Mouse (Mus musculus) embryo, embryonic 10 days (tissue): ENCODE results near the gene Ntng2.

Experiments
- DNase-seq: peaks from one replicate; pipeline ENCODE4 v3.0.0-alpha.2; 2015; ENCODE audit warnings: low spot score

The Ntng2 gene

DNA sequence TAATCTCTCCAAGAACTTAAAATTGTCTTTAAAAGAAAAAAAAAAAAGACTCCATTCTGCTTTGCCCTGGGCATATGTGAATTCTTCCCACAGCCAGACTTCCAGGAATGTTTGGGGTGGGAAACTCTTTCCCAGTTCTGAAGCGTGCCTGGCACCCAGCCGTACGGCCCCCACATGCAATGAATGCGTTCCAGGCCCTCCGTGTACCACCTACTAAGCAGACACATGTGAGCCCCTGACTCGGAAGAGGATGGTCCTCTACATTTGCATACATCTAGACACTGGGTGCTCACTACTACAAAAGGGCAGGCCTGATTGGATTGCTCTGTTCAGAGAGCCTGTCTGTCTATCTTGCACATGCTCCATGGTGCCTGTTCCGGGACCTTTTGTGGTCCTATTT lies 17.0 kb downstream of the Ntng2 start:
- no peak for DNase-seq

GRCm38 (mm10) chr2:29235026-29235425 lies 17.8 kb downstream of the Ntng2 start:
- DNase-seq: no peak

- DNase-seq: no peak
Observed at GRCm38 (mm10) chr2:29234002-29234401, 18.8 kb downstream of the Ntng2 start.

GRCm38 (mm10) chr2:29230191-29230835 lies 22.5 kb downstream of the Ntng2 start:
- DNase-seq: no peak

- DNase-seq: no peak
Observed at GRCm38 (mm10) chr2:29226671-29227070, 26.1 kb downstream of the Ntng2 start.

DNA sequence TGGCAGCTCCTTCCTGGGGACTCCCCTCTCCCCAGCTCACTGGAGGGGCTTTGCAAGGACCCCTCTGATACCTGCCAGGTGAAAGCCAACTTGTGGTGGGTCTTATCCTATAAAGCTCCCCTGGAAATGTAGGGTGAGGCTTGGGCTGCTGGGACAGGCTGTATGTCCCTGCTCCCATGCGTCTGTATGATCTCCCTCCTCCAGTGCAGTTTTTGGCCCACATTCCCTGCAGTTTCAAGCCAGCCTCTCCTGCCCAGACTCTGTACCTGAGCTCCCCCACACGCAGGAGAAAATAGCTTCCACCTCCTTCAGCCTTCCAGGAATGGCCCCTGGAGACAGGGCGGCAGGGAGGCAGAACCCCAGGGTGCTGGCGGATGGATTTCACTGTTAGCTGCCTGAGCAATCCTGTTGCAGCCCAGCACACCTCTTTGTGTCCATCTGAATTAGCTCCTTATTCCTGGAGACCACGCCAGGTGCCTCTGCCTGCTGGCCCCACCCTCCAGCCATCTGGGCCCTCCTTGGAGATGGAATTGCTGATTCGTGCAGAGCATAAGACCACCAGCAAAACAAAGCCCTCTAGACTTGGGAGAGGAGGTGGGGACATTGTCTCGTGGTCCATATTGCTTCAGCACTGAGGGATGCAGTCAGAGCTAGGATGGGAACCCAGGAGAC lies 29.1 kb downstream of the Ntng2 start:
- DNase-seq: no peak

- peak; percentile 78 for DNase-seq
Observed at GRCm38 (mm10) chr2:29222302-29222701, 30.5 kb downstream of the Ntng2 start.

GRCm38 (mm10) chr2:29218831-29219230 lies 34.0 kb downstream of the Ntng2 start:
- no peak for DNase-seq

- DNase-seq: no peak
Observed at GRCm38 (mm10) chr2:29217897-29218296, 34.9 kb downstream of the Ntng2 start.

DNA sequence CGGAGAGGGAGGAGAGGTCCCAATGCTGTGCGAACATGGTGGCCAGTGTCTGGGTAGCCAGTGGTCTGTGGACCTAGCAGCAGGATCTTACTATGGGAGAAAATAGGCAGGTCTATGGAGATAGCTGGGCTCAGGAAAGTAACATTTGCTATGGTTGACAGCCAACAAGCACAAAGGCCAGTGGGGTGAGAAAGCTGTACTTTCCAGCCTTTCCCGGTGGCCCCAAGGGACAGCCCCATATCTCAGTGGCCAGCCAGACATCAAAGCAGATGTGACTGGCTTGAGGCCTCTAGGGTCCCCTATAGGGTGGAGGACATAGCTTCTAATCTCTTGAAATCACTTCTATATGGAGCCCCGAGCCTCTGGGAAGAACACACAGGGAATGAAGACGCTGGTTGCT lies 35.8 kb downstream of the Ntng2 start:
- DNase-seq: no peak

GRCm38 (mm10) chr2:29216286-29217012 lies 36.4 kb downstream of the Ntng2 start:
- peak; percentile 66 for DNase-seq

DNA sequence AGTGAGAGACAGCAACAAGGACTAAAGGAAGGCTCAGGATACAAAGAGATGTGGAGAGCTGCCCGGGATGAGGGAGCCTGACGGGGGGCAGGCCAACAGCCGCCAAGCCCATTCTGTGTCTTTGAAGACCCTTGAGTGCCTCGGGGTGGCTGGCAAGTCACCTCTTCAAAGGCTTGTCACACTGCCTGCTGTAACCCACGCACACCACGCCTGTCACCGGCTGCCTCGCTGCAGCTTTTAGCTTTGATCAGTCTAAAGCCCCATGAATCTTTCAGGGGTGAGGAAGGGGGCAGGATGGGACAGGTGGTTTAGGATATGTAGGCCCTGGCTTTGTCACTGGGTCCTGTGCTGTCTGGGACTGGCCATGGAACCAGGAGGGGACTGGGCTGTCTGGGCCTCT lies 46.6 kb downstream of the Ntng2 start:
- DNase-seq: no peak

DNA sequence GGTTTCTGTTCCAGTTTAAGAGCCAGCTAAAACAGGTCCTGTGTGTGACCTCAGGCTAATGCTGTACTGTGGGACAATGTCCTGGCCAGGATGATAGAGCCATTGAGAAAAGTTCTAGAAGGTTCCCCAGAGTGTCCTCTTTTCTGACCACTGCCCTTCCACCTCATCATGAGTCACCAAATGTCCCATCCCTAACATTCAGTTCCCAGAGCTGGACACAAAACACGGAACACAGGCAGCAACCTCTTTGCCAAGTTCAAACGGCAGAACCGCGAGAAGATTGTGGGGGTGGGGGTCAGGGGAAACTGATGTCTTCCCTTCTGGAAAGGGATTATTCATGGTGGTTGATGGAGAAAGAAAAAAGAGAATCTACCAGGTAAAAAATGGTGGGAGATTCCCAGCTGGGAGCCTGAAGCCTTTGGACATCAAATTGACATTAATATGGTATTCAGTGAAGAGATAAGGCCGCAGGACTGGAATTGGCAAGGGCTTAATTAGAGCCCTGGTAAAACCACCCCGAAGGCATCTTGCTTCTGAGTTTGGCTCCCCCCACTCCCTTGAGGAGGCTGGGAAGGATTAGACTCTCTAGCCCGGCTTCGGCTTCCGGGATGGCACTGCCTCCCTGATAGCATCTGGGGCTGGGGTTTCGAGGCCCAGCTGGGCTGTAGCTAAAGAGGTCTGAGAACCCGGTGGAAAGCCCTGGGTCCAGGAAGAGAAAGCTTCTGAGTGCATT lies 51.4 kb downstream of the Ntng2 start:
- no peak for DNase-seq

GRCm38 (mm10) chr2:29199909-29200308 lies 52.9 kb downstream of the Ntng2 start:
- peak; percentile 64 for DNase-seq

DNA sequence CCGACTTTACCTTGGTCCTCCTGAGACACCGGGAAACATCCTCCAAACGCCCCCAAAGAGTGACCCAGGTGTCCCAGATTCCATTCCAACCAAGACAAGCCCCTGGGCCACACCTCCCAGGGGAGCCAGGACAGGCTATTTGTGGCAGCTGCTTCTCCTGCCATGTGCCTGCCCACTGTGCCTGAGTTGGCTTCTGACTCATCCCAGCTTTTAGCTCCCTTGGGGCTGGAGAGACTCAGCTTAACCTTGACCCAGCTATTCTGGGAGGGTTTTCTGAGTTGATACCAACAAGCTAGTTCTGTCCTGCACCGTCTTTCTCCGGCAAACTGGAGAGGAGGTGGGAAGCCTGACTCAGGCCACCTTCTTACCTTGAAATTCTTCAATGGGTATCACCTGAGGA lies 54.4 kb downstream of the Ntng2 start:
- DNase-seq: no peak

DNA sequence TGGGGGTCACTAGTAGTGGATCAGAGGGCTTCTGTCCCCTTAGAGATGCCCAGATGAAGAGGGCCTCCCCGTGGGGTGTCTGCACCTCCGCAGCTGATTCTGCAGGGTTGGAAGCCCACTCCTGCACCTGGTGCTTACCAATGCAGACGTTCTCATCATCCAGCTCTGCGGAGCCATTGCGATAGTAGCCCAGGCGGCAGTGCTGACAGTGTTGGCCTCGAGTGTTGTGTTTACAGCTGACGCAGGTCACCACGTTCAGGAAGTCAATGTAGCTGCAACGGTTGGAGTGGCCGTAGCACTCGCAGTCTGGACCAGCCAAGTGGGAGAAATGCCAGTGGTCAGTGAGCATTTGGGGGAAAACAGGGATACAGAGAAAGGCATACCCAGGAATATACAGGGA lies 56.0 kb downstream of the Ntng2 start:
- no peak for DNase-seq

GRCm38 (mm10) chr2:29194547-29195463 lies 58.0 kb downstream of the Ntng2 start:
- DNase-seq: peak; percentile 73

DNA sequence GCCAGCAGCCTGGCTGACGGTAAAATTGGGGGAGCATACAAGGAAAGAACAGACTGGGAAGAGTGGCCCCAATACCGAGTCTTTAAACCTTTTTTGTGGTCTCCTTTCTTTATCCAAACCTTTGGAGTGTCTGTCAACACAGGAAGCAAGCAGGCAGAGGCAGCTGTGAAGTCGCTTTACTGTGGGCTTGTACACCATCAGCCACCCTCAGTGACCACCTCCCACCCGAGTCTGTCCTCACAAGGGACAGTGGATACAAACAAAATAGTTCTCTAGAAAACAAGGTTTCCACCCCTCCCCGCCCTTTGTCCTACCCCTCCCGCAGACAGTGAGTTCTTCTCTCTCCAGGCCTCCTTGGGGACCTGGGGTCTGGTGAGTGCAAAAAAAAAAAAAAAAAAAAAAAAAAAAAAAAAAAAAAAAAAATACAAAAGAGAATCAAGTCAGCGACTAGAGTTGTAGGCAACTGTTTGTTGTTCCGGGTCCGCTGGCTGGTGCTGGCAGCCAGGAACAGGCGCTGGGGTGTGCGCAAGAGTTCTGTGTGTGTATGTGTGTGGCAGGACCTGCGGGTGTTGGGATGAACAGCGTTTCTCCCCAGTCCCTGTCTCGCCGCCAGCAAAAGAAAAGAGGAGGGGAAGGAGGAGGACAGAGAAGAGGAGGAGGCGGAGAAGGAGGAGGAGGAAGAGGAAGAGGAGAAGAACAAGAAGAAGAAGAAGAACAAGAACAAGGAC lies 58.8 kb downstream of the Ntng2 start:
- DNase-seq: peak; percentile 28

DNA sequence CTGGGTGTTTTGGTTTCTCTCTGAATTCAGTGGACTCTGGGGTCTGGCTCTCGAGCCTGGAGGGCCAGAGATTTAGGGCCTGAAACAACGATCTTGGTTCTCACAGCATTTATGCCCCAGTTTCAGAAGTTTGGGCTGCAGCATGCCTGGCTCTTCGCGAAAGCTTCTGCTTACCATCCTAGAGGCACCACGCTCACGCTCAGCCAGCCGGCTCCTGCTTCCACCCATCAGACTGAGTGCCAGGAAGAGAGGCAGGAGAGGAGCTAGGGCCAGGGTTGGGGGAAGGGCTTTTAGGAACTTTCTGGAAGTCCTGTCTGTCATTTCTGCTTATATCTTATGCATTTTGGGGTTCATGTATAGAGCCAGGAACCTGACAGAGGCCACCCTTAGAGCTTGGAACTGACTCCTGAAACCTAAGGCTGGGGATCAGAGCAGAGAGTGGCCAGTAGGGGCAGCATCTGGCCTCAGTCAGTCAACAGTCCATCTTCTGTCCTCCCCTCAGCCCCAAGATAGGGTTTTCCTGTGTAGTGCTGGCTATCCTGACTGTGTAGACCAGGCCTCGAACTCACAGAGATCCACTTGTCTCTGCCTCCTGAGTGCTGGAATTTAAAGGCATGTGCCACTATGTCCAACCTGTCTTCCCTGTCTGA lies 60.1 kb downstream of the Ntng2 start:
- peak; percentile 42 for DNase-seq
